Mouse (Mus musculus): ENCODE data around the gene Pacsin2. TPM values are rescaled to one million over a fixed set of nuclear protein-coding genes. Genes with fewer than 3 reads are reported as not detected.

The Pacsin2 gene
- polyA plus RNA-seq, 1 experiment from 2014 or later = 47.9 TPM

GRCm38 (mm10) chr15:83328952-83329351 is 135.5 kb downstream of the Pacsin2 start:
- Histone ChIP-seq H3K4me1 (ENCODE audit: control insufficient read depth, low read depth, low read length) (no peaks in the 10 kb centered on the region), H3K9ac (ENCODE audit: low read depth, low read length) (no peak overlapping the region), H3K36me3 (ENCODE audit: control insufficient read depth, insufficient read depth) (peaks cover 10% of the 10 kb centered on the region), H3K27me3 (ENCODE audit: control insufficient read depth, insufficient read depth, low read depth, low read length) (no peaks in the 10 kb centered on the region), H3K27ac (ENCODE audit: low read length) (no peak overlapping the region), H3K4me2 (ENCODE audit: low read depth, low read length) (no peak overlapping the region), H3K4me3 (ENCODE audit: low read depth, low read length) (no peak overlapping the region), H3K9me3 (replicated peaks; ENCODE audit: control insufficient read depth, low read length) (no peaks in the 10 kb centered on the region)
- 75% methylated on average over 5 of the region's 5 CpGs for WGBS (ENCODE audit: insufficient replicate concordance)
- ATAC-seq (ENCODE audit: low read depth) = no peak

Other genes with a start within 250 kb of the Pacsin2 start
- 0.13 TPM in 1 of 2 replicates, not detected in the other for gene A4galt, start 212.8 kb downstream of the Pacsin2 start, polyA plus RNA-seq (2015; fragmentation: Nextera tagmentation; extraction: Ambion mirVana)
- gene Arfgap3, start 114.4 kb downstream of the Pacsin2 start, polyA plus RNA-seq (2015; fragmentation: Nextera tagmentation; extraction: Ambion mirVana) = 17.3 and 18.6 TPM in 2 replicates
- gene Ttll1, start 46.3 kb upstream of the Pacsin2 start, polyA plus RNA-seq (2015; fragmentation: Nextera tagmentation; extraction: Ambion mirVana) = 4.3 and 4.7 TPM in 2 replicates
- 1.8 TPM in 2 replicates for gene Bik, start 62.3 kb upstream of the Pacsin2 start, polyA plus RNA-seq (2015; fragmentation: Nextera tagmentation; extraction: Ambion mirVana)
- 179 and 184 TPM in 2 replicates for gene Tspo, start 99.0 kb upstream of the Pacsin2 start, polyA plus RNA-seq (2015; fragmentation: Nextera tagmentation; extraction: Ambion mirVana)
- 12.0 and 13.1 TPM in 2 replicates for gene Mcat, start 99.2 kb upstream of the Pacsin2 start, polyA plus RNA-seq (2015; fragmentation: Nextera tagmentation; extraction: Ambion mirVana)
- 31.8 and 33.2 TPM in 2 replicates for gene Ttll12, start 130.6 kb upstream of the Pacsin2 start, polyA plus RNA-seq (2015; fragmentation: Nextera tagmentation; extraction: Ambion mirVana)